Mouse (Mus musculus) embryonic fibroblast, embryonic 13.5 days (primary cell): ENCODE data around the gene Cfap299.

ENCODE experiments used
- CTCF ChIP-seq: IDR thresholded peaks from 2 replicates; pipeline ENCODE4 v1.5.1; 2011; ENCODE audit warnings: mild to moderate bottlenecking, control low read depth, low read length, moderate library complexity, borderline replicate concordance; ENCODE audit not compliant: insufficient read depth
- POLR2A ChIP-seq: IDR thresholded peaks from 2 replicates; pipeline ENCODE4 v1.6.1; 2011; ENCODE audit warnings: low read depth, mild to moderate bottlenecking, control low read depth, low read length, moderate library complexity

DNA sequence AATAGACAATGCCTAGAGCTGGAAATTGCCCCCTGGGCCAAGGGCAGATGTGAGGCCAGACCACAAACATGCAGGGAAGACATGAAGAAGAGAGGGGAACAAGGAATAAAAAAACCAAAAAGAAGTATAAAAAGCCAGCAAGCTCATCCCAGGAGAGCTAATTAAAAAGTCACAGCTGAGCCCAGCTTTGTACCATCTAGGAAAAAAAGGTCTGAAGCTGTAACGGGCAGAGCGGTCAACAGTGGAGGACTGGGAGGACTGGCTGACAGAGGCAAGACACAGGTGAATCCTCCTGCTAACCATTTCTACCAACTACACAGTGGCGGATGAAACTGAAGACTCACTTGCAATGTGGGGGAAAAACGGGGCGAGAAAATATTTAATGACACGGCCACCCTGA is 505.2 kb downstream of the Cfap299 start:
- no peak for TF ChIP-seq CTCF
- TF ChIP-seq POLR2A = no peak
